Mouse (Mus musculus): ENCODE measurements around the gene Stat4. TPM values are rescaled to one million over a fixed set of nuclear protein-coding genes. Genes with fewer than 3 reads are reported as not detected.

The Stat4 gene
- polyA plus RNA-seq, 1 experiment from 2014 or later: 38.6 TPM

GRCm38 (mm10) chr1:52102795-52103194, 115.8 kb downstream of the Stat4 start:
- no peak for DNase-seq (ENCODE audit: low spot score)

- no peak for DNase-seq (ENCODE audit: low spot score)
Observed at GRCm38 (mm10) chr1:52107206-52107605, 120.3 kb downstream of the Stat4 start.

GRCm38 (mm10) chr1:52111217-52111616, 124.3 kb downstream of the Stat4 start:
- DNase-seq (ENCODE audit: low spot score): no peak

- no peak for DNase-seq (ENCODE audit: low spot score)
Observed at GRCm38 (mm10) chr1:52112301-52112700, 125.4 kb downstream of the Stat4 start.

- DNase-seq (ENCODE audit: low spot score): no peak
Observed at GRCm38 (mm10) chr1:52113067-52113665, 126.2 kb downstream of the Stat4 start.

GRCm38 (mm10) chr1:52113666-52114069, 126.7 kb downstream of the Stat4 start:
- peak; percentile 97 for DNase-seq (ENCODE audit: low spot score)

- DNase-seq (ENCODE audit: low spot score): no peak
Observed at GRCm38 (mm10) chr1:52116441-52116840, 129.5 kb downstream of the Stat4 start.

- DNase-seq (ENCODE audit: low spot score): no peak
Observed at GRCm38 (mm10) chr1:52117777-52118176, 130.8 kb downstream of the Stat4 start.

- DNase-seq (ENCODE audit: low spot score): peak; percentile 95
Observed at GRCm38 (mm10) chr1:52118860-52119591, 132.1 kb downstream of the Stat4 start, which contains the start of gene Stat1. Stat1 (plus strand) TSS chr1:52119440.

GRCm38 (mm10) chr1:52119691-52120090, 132.7 kb downstream of the Stat4 start:
- peak; percentile 32 for DNase-seq (ENCODE audit: low spot score)

GRCm38 (mm10) chr1:52120191-52120590, 133.2 kb downstream of the Stat4 start:
- DNase-seq (ENCODE audit: low spot score): peak; percentile 30

GRCm38 (mm10) chr1:52121052-52121451, 134.1 kb downstream of the Stat4 start:
- no peak for DNase-seq (ENCODE audit: low spot score)

GRCm38 (mm10) chr1:52124818-52125217, 137.9 kb downstream of the Stat4 start:
- no peak for DNase-seq (ENCODE audit: low spot score)

- no peak for DNase-seq (ENCODE audit: low spot score)
Observed at GRCm38 (mm10) chr1:52127350-52127749, 140.4 kb downstream of the Stat4 start.

- DNase-seq (ENCODE audit: low spot score): no peak
Observed at GRCm38 (mm10) chr1:52129794-52130193, 142.8 kb downstream of the Stat4 start.

GRCm38 (mm10) chr1:52131787-52132377, 144.9 kb downstream of the Stat4 start:
- no peak for DNase-seq (ENCODE audit: low spot score)

GRCm38 (mm10) chr1:52133254-52133653, 146.3 kb downstream of the Stat4 start:
- DNase-seq (ENCODE audit: low spot score): no peak

GRCm38 (mm10) chr1:52137292-52137691, 150.3 kb downstream of the Stat4 start:
- DNase-seq (ENCODE audit: low spot score): no peak

- no peak for DNase-seq (ENCODE audit: low spot score)
Observed at GRCm38 (mm10) chr1:52140534-52140933, 153.6 kb downstream of the Stat4 start.

- DNase-seq (ENCODE audit: low spot score): no peak
Observed at GRCm38 (mm10) chr1:52141482-52141881, 154.5 kb downstream of the Stat4 start.

GRCm38 (mm10) chr1:52142117-52142516, 155.2 kb downstream of the Stat4 start:
- DNase-seq (ENCODE audit: low spot score): no peak

GRCm38 (mm10) chr1:52143191-52143590, 156.2 kb downstream of the Stat4 start:
- no peak for DNase-seq (ENCODE audit: low spot score)

Measured in thymus, postnatal 0 days (tissue).